Mouse (Mus musculus): ENCODE results near the gene Spag5. TPM values are rescaled to one million over a fixed set of nuclear protein-coding genes. Genes with fewer than 3 reads are reported as not detected.

Spag5 gene
- polyA plus RNA-seq, 1 experiment from 2014 or later = 62.0 TPM

GRCm38 (mm10) chr11:78324965-78325364 is 23.6 kb downstream of the Spag5 start:
- ATAC-seq (replicated peaks; ENCODE audit: insufficient number of reproducible peaks, low FRiP score, low TSS enrichment, low read depth) (no peak), DNase-seq (ENCODE audit: low spot score) (no peak)
- Histone ChIP-seq H3K27me3 (ENCODE audit: control insufficient read depth, insufficient read depth, low read length) (no peaks in the 10 kb centered on the region), H3K4me3 (ENCODE audit: low read depth, low read length) (no peak overlapping the region), H3K36me3 (replicated peaks; ENCODE audit: control insufficient read depth, insufficient read depth, low read depth, low read length) (peaks cover 6% of the 10 kb centered on the region), H3K27ac (replicated peaks; ENCODE audit: low read depth, low read length) (no peak overlapping the region), H3K9ac (replicated peaks; ENCODE audit: low read length) (no peak overlapping the region), H3K4me1 (ENCODE audit: control insufficient read depth, insufficient read depth, low read length) (0 out of 2 replicates have a peak, but pooled peaks cover 5% of the 10 kb centered on the region), H3K9me3 (replicated peaks; ENCODE audit: control insufficient read depth, low read length) (no peaks in the 10 kb centered on the region), H3K4me2 (ENCODE audit: low read depth, low read length) (no peak overlapping the region)
- WGBS = 95% methylated on average over 12 of the region's 12 CpGs

DNA sequence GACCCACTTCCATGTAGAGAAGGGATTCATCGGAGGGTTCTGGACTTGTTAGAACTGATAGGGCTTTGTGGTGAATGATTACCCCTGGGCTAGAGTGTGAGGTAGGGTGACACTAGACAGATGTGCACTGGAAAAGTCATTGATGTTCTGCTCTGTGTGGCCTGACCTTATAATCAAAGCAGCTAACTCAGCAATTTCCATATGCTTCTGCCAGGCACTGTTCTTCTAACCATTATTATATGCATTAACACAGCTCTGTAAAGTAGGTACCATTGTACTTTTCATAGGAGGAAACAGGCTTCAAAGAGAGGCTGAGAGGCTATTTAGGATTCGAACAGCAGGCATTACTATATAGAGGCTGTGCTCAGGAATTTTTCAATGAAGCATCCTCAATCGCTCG is 25.9 kb downstream of the Spag5 start:
- WGBS = 91% methylated on average over 4 of the region's 4 CpGs
- ATAC-seq (replicated peaks; ENCODE audit: insufficient number of reproducible peaks, low FRiP score, low TSS enrichment, low read depth) (no peak), DNase-seq (ENCODE audit: low spot score) (no peak)
- Histone ChIP-seq H3K4me3 (ENCODE audit: low read depth, low read length) (no peak overlapping the region), H3K27ac (replicated peaks; ENCODE audit: low read depth, low read length) (no peak overlapping the region), H3K36me3 (replicated peaks; ENCODE audit: control insufficient read depth, insufficient read depth, low read depth, low read length) (no peaks in the 10 kb centered on the region), H3K27me3 (ENCODE audit: control insufficient read depth, insufficient read depth, low read length) (no peaks in the 10 kb centered on the region), H3K9ac (replicated peaks; ENCODE audit: low read length) (no peak overlapping the region), H3K9me3 (replicated peaks; ENCODE audit: control insufficient read depth, low read length) (no peaks in the 10 kb centered on the region), H3K4me1 (ENCODE audit: control insufficient read depth, insufficient read depth, low read length) (0 out of 2 replicates have a peak, but pooled peaks cover 5% of the 10 kb centered on the region), H3K4me2 (ENCODE audit: low read depth, low read length) (no peak overlapping the region)

GRCm38 (mm10) chr11:78327634-78328511 is 26.5 kb downstream of the Spag5 start, which contains the start of gene Pigs:
Gene Pigs, plus strand, starts transcription at chr11:78328415.
- H3K36me3 ChIP-seq (replicated peaks; ENCODE audit: control insufficient read depth, insufficient read depth, low read depth, low read length) = no peaks in the 10 kb centered on the region
- H3K9ac ChIP-seq (replicated peaks; ENCODE audit: low read length) = peak within 1 kb of the TSS; percentile 82
- H3K4me3 ChIP-seq (ENCODE audit: low read depth, low read length) = peak within 1 kb of the TSS; percentile 74
- ATAC-seq (replicated peaks; ENCODE audit: insufficient number of reproducible peaks, low FRiP score, low TSS enrichment, low read depth) (peak; percentile 92), DNase-seq (ENCODE audit: low spot score) (peak; percentile 97)
- peak within 1 kb of the TSS; percentile 93 for H3K4me2 ChIP-seq (ENCODE audit: low read depth, low read length)
- no peaks in the 10 kb centered on the region for H3K27me3 ChIP-seq (ENCODE audit: control insufficient read depth, insufficient read depth, low read length)
- 0 out of 2 replicates have a peak, but pooled peaks cover 5% of the 10 kb centered on the region for H3K4me1 ChIP-seq (ENCODE audit: control insufficient read depth, insufficient read depth, low read length)
- 13% methylated on average over 37 of the region's 37 CpGs for WGBS
- 0 out of 2 replicates have a peak within 1 kb of the TSS, but pooled peaks have one; percentile 8 for H3K27ac ChIP-seq (replicated peaks; ENCODE audit: low read depth, low read length)
- no peaks in the 10 kb centered on the region for H3K9me3 ChIP-seq (replicated peaks; ENCODE audit: control insufficient read depth, low read length)

GRCm38 (mm10) chr11:78328512-78329056 is 27.3 kb downstream of the Spag5 start:
- 0 out of 2 replicates have a peak, but pooled peaks cover 5% of the 10 kb centered on the region for H3K4me1 ChIP-seq (ENCODE audit: control insufficient read depth, insufficient read depth, low read length)
- DNase-seq (ENCODE audit: low spot score) (no peak), ATAC-seq (replicated peaks; ENCODE audit: insufficient number of reproducible peaks, low FRiP score, low TSS enrichment, low read depth) (peak; percentile 27)
- no peaks in the 10 kb centered on the region for H3K36me3 ChIP-seq (replicated peaks; ENCODE audit: control insufficient read depth, insufficient read depth, low read depth, low read length)
- H3K4me3 ChIP-seq (ENCODE audit: low read depth, low read length) = peak overlapping the region; percentile 74
- H3K27me3 ChIP-seq (ENCODE audit: control insufficient read depth, insufficient read depth, low read length) = no peaks in the 10 kb centered on the region
- H3K4me2 ChIP-seq (ENCODE audit: low read depth, low read length) = peak overlapping the region; percentile 93
- no peaks in the 10 kb centered on the region for H3K9me3 ChIP-seq (replicated peaks; ENCODE audit: control insufficient read depth, low read length)
- H3K27ac ChIP-seq (replicated peaks; ENCODE audit: low read depth, low read length) = 0 out of 2 replicates have a peak overlapping the region, but pooled peaks have one; percentile 8
- WGBS = 1% methylated on average over 40 of the region's 41 CpGs
- peak overlapping the region; percentile 82 for H3K9ac ChIP-seq (replicated peaks; ENCODE audit: low read length)

GRCm38 (mm10) chr11:78332676-78333075 is 31.3 kb downstream of the Spag5 start:
- Histone ChIP-seq H3K36me3 (replicated peaks; ENCODE audit: control insufficient read depth, insufficient read depth, low read depth, low read length) (no peaks in the 10 kb centered on the region), H3K4me2 (ENCODE audit: low read depth, low read length) (no peak overlapping the region), H3K4me3 (ENCODE audit: low read depth, low read length) (no peak overlapping the region), H3K27me3 (ENCODE audit: control insufficient read depth, insufficient read depth, low read length) (no peaks in the 10 kb centered on the region), H3K27ac (replicated peaks; ENCODE audit: low read depth, low read length) (no peak overlapping the region), H3K9me3 (replicated peaks; ENCODE audit: control insufficient read depth, low read length) (no peaks in the 10 kb centered on the region), H3K4me1 (ENCODE audit: control insufficient read depth, insufficient read depth, low read length) (0 out of 2 replicates have a peak, but pooled peaks cover 5% of the 10 kb centered on the region), H3K9ac (replicated peaks; ENCODE audit: low read length) (no peak overlapping the region)
- ATAC-seq (replicated peaks; ENCODE audit: insufficient number of reproducible peaks, low FRiP score, low TSS enrichment, low read depth) (no peak), DNase-seq (ENCODE audit: low spot score) (no peak)
- 96% methylated on average over 12 of the region's 12 CpGs for WGBS

DNA sequence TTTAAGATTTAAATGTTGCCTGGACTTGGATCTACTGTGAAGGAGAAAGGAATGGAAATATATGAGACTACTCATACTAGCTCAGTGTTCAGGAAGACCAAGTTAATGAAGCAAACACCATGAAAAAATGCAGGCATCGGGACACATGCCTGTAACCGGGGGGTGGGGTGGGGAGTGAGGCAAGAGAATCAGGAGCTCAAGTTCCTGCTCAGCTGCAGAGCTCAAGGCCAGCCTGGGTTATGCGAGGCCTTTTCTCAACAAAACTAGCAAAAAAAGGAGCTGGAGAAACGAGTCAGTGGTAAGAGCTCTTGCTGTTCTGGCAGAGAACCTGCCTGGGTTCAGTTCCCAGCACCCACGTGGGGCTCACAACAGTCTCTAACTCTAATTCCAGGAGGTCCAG is 32.7 kb downstream of the Spag5 start:
- Histone ChIP-seq H3K36me3 (replicated peaks; ENCODE audit: control insufficient read depth, insufficient read depth, low read depth, low read length) (no peaks in the 10 kb centered on the region), H3K4me3 (ENCODE audit: low read depth, low read length) (no peak overlapping the region), H3K9ac (replicated peaks; ENCODE audit: low read length) (no peak overlapping the region), H3K27me3 (ENCODE audit: control insufficient read depth, insufficient read depth, low read length) (no peaks in the 10 kb centered on the region), H3K27ac (replicated peaks; ENCODE audit: low read depth, low read length) (no peak overlapping the region), H3K4me2 (ENCODE audit: low read depth, low read length) (no peak overlapping the region), H3K9me3 (replicated peaks; ENCODE audit: control insufficient read depth, low read length) (no peaks in the 10 kb centered on the region), H3K4me1 (ENCODE audit: control insufficient read depth, insufficient read depth, low read length) (0 out of 2 replicates have a peak, but pooled peaks cover 2% of the 10 kb centered on the region)
- no peak for DNase-seq (ENCODE audit: low spot score)
- WGBS = 91% methylated on average over 5 of the region's 5 CpGs
- ATAC-seq (replicated peaks; ENCODE audit: insufficient number of reproducible peaks, low FRiP score, low TSS enrichment, low read depth) = no peak

GRCm38 (mm10) chr11:78337040-78337439 is 35.7 kb downstream of the Spag5 start:
- H3K36me3 ChIP-seq (replicated peaks; ENCODE audit: control insufficient read depth, insufficient read depth, low read depth, low read length) = peaks cover 5% of the 10 kb centered on the region; the same call in 1 of the 2 replicates
- WGBS = 93% methylated on average over 8 of the region's 8 CpGs
- H3K4me1 ChIP-seq (ENCODE audit: control insufficient read depth, insufficient read depth, low read length) = no peaks in the 10 kb centered on the region
- no peak overlapping the region for H3K4me3 ChIP-seq (ENCODE audit: low read depth, low read length)
- H3K9me3 ChIP-seq (replicated peaks; ENCODE audit: control insufficient read depth, low read length) = no peaks in the 10 kb centered on the region
- no peaks in the 10 kb centered on the region for H3K27me3 ChIP-seq (ENCODE audit: control insufficient read depth, insufficient read depth, low read length)
- no peak overlapping the region for H3K4me2 ChIP-seq (ENCODE audit: low read depth, low read length)
- DNase-seq (ENCODE audit: low spot score) (no peak), ATAC-seq (replicated peaks; ENCODE audit: insufficient number of reproducible peaks, low FRiP score, low TSS enrichment, low read depth) (no peak)
- no peak overlapping the region for H3K27ac ChIP-seq (replicated peaks; ENCODE audit: low read depth, low read length)
- H3K9ac ChIP-seq (replicated peaks; ENCODE audit: low read length) = no peak overlapping the region

DNA sequence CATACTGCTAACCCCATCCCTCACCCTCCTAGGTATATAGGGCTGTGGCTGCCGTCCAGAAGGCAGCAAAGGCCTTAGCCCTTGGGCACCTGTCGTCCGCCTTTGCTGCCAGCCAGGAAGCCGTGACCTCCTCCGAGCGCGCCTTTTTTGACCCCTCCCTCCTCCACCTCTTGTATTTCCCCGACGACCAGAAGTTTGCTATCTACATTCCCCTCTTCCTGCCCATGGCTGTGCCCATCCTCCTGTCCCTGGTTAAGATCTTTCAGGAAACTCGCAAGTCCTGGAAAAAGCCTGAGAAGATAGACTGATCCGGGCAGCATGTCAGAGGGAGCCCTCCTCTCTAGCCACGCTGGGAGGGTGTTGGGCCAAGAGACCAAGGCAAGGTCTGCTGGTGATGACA is 40.4 kb downstream of the Spag5 start:
- peaks cover 5% of the 10 kb centered on the region; the same call in 1 of the 2 replicates for H3K36me3 ChIP-seq (replicated peaks; ENCODE audit: control insufficient read depth, insufficient read depth, low read depth, low read length)
- peaks cover 6% of the 10 kb centered on the region for H3K4me1 ChIP-seq (ENCODE audit: control insufficient read depth, insufficient read depth, low read length)
- DNase-seq (ENCODE audit: low spot score) (no peak), ATAC-seq (replicated peaks; ENCODE audit: insufficient number of reproducible peaks, low FRiP score, low TSS enrichment, low read depth) (no peak)
- no peaks in the 10 kb centered on the region for H3K9me3 ChIP-seq (replicated peaks; ENCODE audit: control insufficient read depth, low read length)
- no peaks in the 10 kb centered on the region for H3K27me3 ChIP-seq (ENCODE audit: control insufficient read depth, insufficient read depth, low read length)
- no peak overlapping the region for H3K27ac ChIP-seq (replicated peaks; ENCODE audit: low read depth, low read length)
- WGBS = 87% methylated on average over 12 of the region's 12 CpGs
- no peak overlapping the region for H3K9ac ChIP-seq (replicated peaks; ENCODE audit: low read length)
- no peak overlapping the region for H3K4me3 ChIP-seq (ENCODE audit: low read depth, low read length)
- no peak overlapping the region for H3K4me2 ChIP-seq (ENCODE audit: low read depth, low read length)

Data from embryonic facial prominence, embryonic 11.5 days (tissue).